Mouse (Mus musculus) cerebral cortex, adult 2 months (tissue): Measurements from ENCODE around the gene Anks1b.

Experiments used
- WGBS: fragments of 180-500 bp; shearing (Covaris S2); methylation state at CpG from one replicate; pipeline ENCODE4 v1.1.7; 2018; 5-methylcytosine and 5-hydroxymethylcytosine counted together

The Anks1b gene

GRCm38 (mm10) chr10:89873146-89873950 lies at the start of gene Anks1b:
Gene Anks1b (plus strand): TSS chr10:89873509.
- WGBS: under 1% methylated on average over 48 of the region's 48 CpGs

- WGBS: 46% methylated on average over 2 of the region's 2 CpGs
These were observed 49.4 kb upstream of the Anks1b start for GRCm38 (mm10) chr10:89823906-89824305.

- 38% methylated on average over 3 of the region's 3 CpGs for WGBS
These were observed 46.4 kb upstream of the Anks1b start for GRCm38 (mm10) chr10:89826896-89827295.

GRCm38 (mm10) chr10:89832334-89832733 lies 41.0 kb upstream of the Anks1b start:
- 56% methylated on average over 4 of the region's 4 CpGs for WGBS

GRCm38 (mm10) chr10:89833166-89833565 lies 40.1 kb upstream of the Anks1b start:
- WGBS: 75% methylated on average over 10 of the region's 10 CpGs

GRCm38 (mm10) chr10:89837476-89837875 lies 35.8 kb upstream of the Anks1b start:
- 41% methylated on average over 3 of the region's 3 CpGs for WGBS

- 84% methylated on average over 3 of the region's 3 CpGs for WGBS
These were observed 34.5 kb upstream of the Anks1b start for GRCm38 (mm10) chr10:89838834-89839233.

GRCm38 (mm10) chr10:89850951-89851350 lies 22.4 kb upstream of the Anks1b start:
- 97% methylated on average over 6 of the region's 6 CpGs for WGBS

- 42% methylated on average over 5 of the region's 5 CpGs for WGBS
These were observed 17.9 kb upstream of the Anks1b start for GRCm38 (mm10) chr10:89855251-89855875.

GRCm38 (mm10) chr10:89856286-89856685 lies 17.0 kb upstream of the Anks1b start:
- WGBS: 60% methylated on average over 7 of the region's 7 CpGs

- 80% methylated on average over 4 of the region's 4 CpGs for WGBS
These were observed 5.1 kb upstream of the Anks1b start for GRCm38 (mm10) chr10:89868211-89868610.

- 87% methylated on average over 3 of the region's 3 CpGs for WGBS
These were observed 4.5 kb upstream of the Anks1b start for GRCm38 (mm10) chr10:89868836-89869235.

- under 1% methylated on average over 44 of the region's 56 CpGs for WGBS
These were observed 686 bp upstream of the Anks1b start for GRCm38 (mm10) chr10:89872501-89873145.

GRCm38 (mm10) chr10:89874036-89874435 lies 727 bp downstream of the Anks1b start:
- WGBS: 4% methylated on average over 8 of the region's 8 CpGs

GRCm38 (mm10) chr10:89883561-89883960 lies 10.3 kb downstream of the Anks1b start:
- 73% methylated on average over 8 of the region's 8 CpGs for WGBS

- WGBS: 59% methylated on average over 7 of the region's 7 CpGs
These were observed 29.5 kb downstream of the Anks1b start for GRCm38 (mm10) chr10:89902720-89903337.

- 50% methylated on average over 4 of the region's 4 CpGs for WGBS
These were observed 38.6 kb downstream of the Anks1b start for GRCm38 (mm10) chr10:89911889-89912288.

GRCm38 (mm10) chr10:89917141-89917540 lies 43.8 kb downstream of the Anks1b start:
- WGBS: 53% methylated on average over 1 of the region's 1 CpGs

- WGBS: 62% methylated on average over 4 of the region's 4 CpGs
These were observed 48.7 kb downstream of the Anks1b start for GRCm38 (mm10) chr10:89921965-89922364.

- 59% methylated on average over 4 of the region's 4 CpGs for WGBS
These were observed 68.9 kb downstream of the Anks1b start for GRCm38 (mm10) chr10:89942180-89942579.

GRCm38 (mm10) chr10:89946636-89947349 lies 73.5 kb downstream of the Anks1b start:
- 97% methylated on average over 1 of the region's 1 CpGs for WGBS

GRCm38 (mm10) chr10:89974361-89974760 lies 101.1 kb downstream of the Anks1b start:
- WGBS: 81% methylated on average over 4 of the region's 4 CpGs
